Mouse (Mus musculus) G1E-ER4 (cell line): Measurements from ENCODE around the gene Mapk8ip3. TPM values are rescaled to one million over a fixed set of nuclear protein-coding genes. Genes with fewer than 3 reads are reported as not detected.

Source experiments
- GATA1 ChIP-seq: IDR thresholded peaks from one replicate; pipeline ENCODE4 v1.8.0; 2012; ENCODE audit warnings: low read length, inconsistent platforms
- polyA plus RNA-seq: library from polyadenylated mRNA; stranded (reverse); fragments of >175 nt; gene quantifications from 2 replicates; pipeline ENCODE4 v1.2.3, GENCODE M21; 2012

Gene Mapk8ip3
- polyA plus RNA-seq, result 24.7 and 30.8 TPM in 2 replicates

GRCm38 (mm10) chr17:24936259-24937237 is at the start of gene Mapk8ip3:
Gene Mapk8ip3 (minus strand): TSS chr17:24936977.
- TF ChIP-seq GATA1, result no peak

GRCm38 (mm10) chr17:24960852-24961715 is 24.3 kb upstream of the Mapk8ip3 start:
- TF ChIP-seq GATA1, result no peak

- no peak for TF ChIP-seq GATA1
These were observed 23.5 kb upstream of the Mapk8ip3 start, which contains the start of gene Jpt2 for GRCm38 (mm10) chr17:24960135-24960851. Gene Jpt2 (minus strand): TSS chr17:24960689.

- no peak for TF ChIP-seq GATA1
These were observed 22.6 kb upstream of the Mapk8ip3 start for GRCm38 (mm10) chr17:24959371-24959770.

GRCm38 (mm10) chr17:24953291-24953690 is 16.5 kb upstream of the Mapk8ip3 start:
- TF ChIP-seq GATA1, result no peak

GRCm38 (mm10) chr17:24950671-24951070 is 13.9 kb upstream of the Mapk8ip3 start:
- TF ChIP-seq GATA1, result no peak

GRCm38 (mm10) chr17:24948204-24948603 is 11.4 kb upstream of the Mapk8ip3 start:
- no peak for TF ChIP-seq GATA1

- no peak for TF ChIP-seq GATA1
These were observed 6.3 kb upstream of the Mapk8ip3 start for GRCm38 (mm10) chr17:24943036-24943435.

GRCm38 (mm10) chr17:24937266-24937665 is 489 bp upstream of the Mapk8ip3 start:
- no peak for TF ChIP-seq GATA1

GRCm38 (mm10) chr17:24935666-24936065 is 1.1 kb downstream of the Mapk8ip3 start:
- TF ChIP-seq GATA1, result no peak

- no peak for TF ChIP-seq GATA1
These were observed 1.9 kb downstream of the Mapk8ip3 start for GRCm38 (mm10) chr17:24934926-24935325.

- TF ChIP-seq GATA1, result no peak
These were observed 3.6 kb downstream of the Mapk8ip3 start for GRCm38 (mm10) chr17:24933163-24933562.

GRCm38 (mm10) chr17:24932431-24932830 is 4.3 kb downstream of the Mapk8ip3 start:
- TF ChIP-seq GATA1, result no peak

GRCm38 (mm10) chr17:24929506-24929905 is 7.3 kb downstream of the Mapk8ip3 start:
- no peak for TF ChIP-seq GATA1

GRCm38 (mm10) chr17:24923246-24923645 is 13.5 kb downstream of the Mapk8ip3 start:
- TF ChIP-seq GATA1, result no peak
